Mouse (Mus musculus): ENCODE measurements around the gene Rem1. TPM values are rescaled to one million over a fixed set of nuclear protein-coding genes. Genes with fewer than 3 reads are reported as not detected.

Rem1 gene
- total RNA-seq, 2 experiments from 2014 or later = 7.2 to 10.1 TPM

- no peak for DNase-seq
These were observed 48.6 kb downstream of the Rem1 start for GRCm38 (mm10) chr2:152675252-152675791.

GRCm38 (mm10) chr2:152678302-152678701, 51.6 kb downstream of the Rem1 start:
- no peak for DNase-seq

- no peak for DNase-seq
These were observed 52.2 kb downstream of the Rem1 start for GRCm38 (mm10) chr2:152678925-152679324.

GRCm38 (mm10) chr2:152679701-152680355, 53.1 kb downstream of the Rem1 start:
- DNase-seq = no peak

- DNase-seq = no peak
These were observed 56.3 kb downstream of the Rem1 start for GRCm38 (mm10) chr2:152683086-152683485.

Other genes with a start within 250 kb of the Rem1 start
- 10 to 100 TPM; 15.7 to 22.7 TPM for gene Sox12, start 228.9 kb upstream of the Rem1 start, total RNA-seq (2021)
- 10 to 100 TPM in 1 of 2 experiments, 1 to 10 TPM in 1; 9.4 to 11.1 TPM for gene Zcchc3, start 211.9 kb upstream of the Rem1 start, total RNA-seq (2021)
- under 1 TPM; 0.42 to 0.79 TPM for gene 6820408C15Rik, start 211.4 kb upstream of the Rem1 start, total RNA-seq (2021)
- not detected for gene Defb23, start 162.3 kb upstream of the Rem1 start, total RNA-seq (2021)
- gene Defb20, start 149.9 kb upstream of the Rem1 start, total RNA-seq (2021) = not detected
- not detected for gene Defb22, start 136.8 kb upstream of the Rem1 start, total RNA-seq (2021)
- not detected for gene Defb26, start 115.3 kb upstream of the Rem1 start, total RNA-seq (2021)
- not detected for gene Defb28, start 108.7 kb upstream of the Rem1 start, total RNA-seq (2021)
- gene Defb29, start 86.9 kb upstream of the Rem1 start, total RNA-seq (2021) = not detected
- not detected for gene Gm17416, start 57.6 kb upstream of the Rem1 start, total RNA-seq (2021)
- not detected for gene Defb21, start 54.2 kb upstream of the Rem1 start, total RNA-seq (2021)
- gene Defb19, start 46.6 kb upstream of the Rem1 start, total RNA-seq (2021) = 1 to 10 TPM; 1.5 to 2.2 TPM
- not detected for gene Defb45, start 27.6 kb upstream of the Rem1 start, total RNA-seq (2021)
- gene Defb36, start 22.6 kb upstream of the Rem1 start, total RNA-seq (2021) = under 1 TPM in 1 of 2 experiments, not detected in 1; 0.73 TPM
- not detected for gene Defb25, start 3.9 kb upstream of the Rem1 start, total RNA-seq (2021)
- 100 to 1,000 TPM; 105 to 125 TPM for gene H13, start 42.5 kb downstream of the Rem1 start, total RNA-seq (2021)
- 10 to 100 TPM; 24.5 to 26.7 TPM for gene Mcts2, start 60.1 kb downstream of the Rem1 start, total RNA-seq (2021)
- 100 to 1,000 TPM; 112 to 182 TPM for gene Id1, start 109.3 kb downstream of the Rem1 start, total RNA-seq (2021)
- 1 to 10 TPM; 8.0 to 8.3 TPM for gene Cox4i2, start 127.2 kb downstream of the Rem1 start, total RNA-seq (2021)
- gene Bcl2l1, start 204.8 kb downstream of the Rem1 start, total RNA-seq (2021) = 10 to 100 TPM; 49.3 to 56.2 TPM
- gene Tpx2, start 221.0 kb downstream of the Rem1 start, total RNA-seq (2021) = 10 to 100 TPM; 18.4 to 21.4 TPM

All from adrenal gland, postnatal 10 days (tissue).